Mouse (Mus musculus): ENCODE results near the gene AC161166.1.

- TF ChIP-seq CTCF (IDR thresholded peaks at IDR 0.05; ENCODE audit: control insufficient read depth, insufficient read depth, insufficient read length) (no peak), MYOD1 (IDR thresholded peaks at IDR 0.05; ENCODE audit: control insufficient read depth, insufficient read length, low read depth) (no peak), CEBPB (IDR thresholded peaks at IDR 0.05; ENCODE audit: low read depth) (no peak), MYOG (IDR thresholded peaks at IDR 0.05; ENCODE audit: control insufficient read depth, extremely low read depth, insufficient read length) (no peak), MAX (IDR thresholded peaks at IDR 0.05) (no peak), USF1 (IDR thresholded peaks at IDR 0.05; ENCODE audit: low read depth) (no peak)
Observed at GRCm38 (mm10) chr7:24467886-24468285, 44.4 kb downstream of the AC161166.1 start.

Measured in C2C12 (cell line).